Mouse (Mus musculus): ENCODE results near the gene Car7.

DNA sequence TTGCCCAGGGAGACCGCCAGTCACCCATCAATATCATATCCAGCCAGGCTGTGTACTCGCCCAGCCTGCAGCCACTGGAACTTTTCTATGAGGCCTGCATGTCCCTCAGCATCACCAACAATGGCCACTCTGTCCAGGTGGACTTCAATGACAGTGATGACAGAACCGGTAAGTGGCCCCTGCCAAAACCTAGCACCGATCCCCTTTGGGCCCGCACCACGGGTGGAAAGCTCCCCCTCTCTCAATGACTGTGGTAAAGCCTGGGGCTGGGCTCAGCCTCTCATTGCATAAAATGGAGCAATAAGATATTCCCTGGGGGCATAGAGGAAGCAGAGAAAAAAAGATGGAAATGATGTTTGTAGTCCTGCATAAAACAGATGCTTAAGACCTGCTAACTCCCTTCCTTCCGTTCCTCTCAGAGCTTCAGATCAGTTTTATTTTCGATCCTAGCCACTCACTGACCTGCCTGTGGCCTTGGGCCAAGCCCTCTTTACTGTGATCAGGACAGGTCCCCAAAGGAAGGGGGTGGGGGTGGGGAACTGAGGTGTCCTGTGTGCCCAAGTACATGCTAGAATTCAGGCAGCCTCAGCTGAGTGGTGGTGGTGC is 9.1 kb downstream of the Car7 start:
- TF ChIP-seq POLR2A (IDR thresholded peaks at IDR 0.05; ENCODE audit: low read depth, low read length): no peak
- no peak for TF ChIP-seq CTCF (IDR thresholded peaks at IDR 0.05; ENCODE audit: extremely low read depth, insufficient read length, insufficient replicate concordance, low read depth, low read length)

All from small intestine, adult 2 months (tissue).